12 mouse cellular contexts compared by ENCODE assay signal in genomic region chr9:62181182-62181830, GRCm38 (mm10). TPM values are rescaled to one million over a fixed set of nuclear protein-coding genes. Genes with fewer than 3 reads are reported as not detected.
DNase-seq lines count a peak whose midpoint lies in the region; ATAC-seq and TF ChIP-seq lines count a peak whose summit lies in the region.
"Had no signal": no experiment of that assay in that cellular context is flagged by ENCODE, and none has a peak within 500 bp of the region (broad histone marks: within the 10 kb centered on the region; RNA-seq: fewer than 3 reads in every experiment).

No protein-coding gene starts in this region.

- no peak for TF ChIP-seq EP300 in heart, adult 2 months (IDR thresholded peaks at IDR 0.05; ENCODE audit: insufficient read depth, low read depth, low read length)

- H3K27ac ChIP-seq in forebrain, embryonic 10.5 days, result peak overlapping the region; percentile 73
- peak overlapping the region; percentile 64 for H3K27ac ChIP-seq in hindbrain, postnatal 0 days
- H3K27ac ChIP-seq in neural tube, embryonic 13.5 days (replicated peaks), result peak overlapping the region; percentile 95
- no peak overlapping the region for H3K27ac ChIP-seq in heart, adult 2 months
- H3K27ac ChIP-seq: heart, embryonic 15.5 days had no signal

- peaks cover 41% of the 10 kb centered on the region for H3K4me1 ChIP-seq in forebrain, embryonic 10.5 days
- peaks cover 11% of the 10 kb centered on the region for H3K4me1 ChIP-seq in hindbrain, postnatal 0 days (ENCODE audit: insufficient read depth, low read length)
- H3K4me1 ChIP-seq in neural tube, embryonic 13.5 days (replicated peaks), result peaks cover 44% of the 10 kb centered on the region
- H3K4me1 ChIP-seq in heart, adult 2 months (ENCODE audit: control insufficient read depth, insufficient read depth, low read length), result no peaks in the 10 kb centered on the region
- H3K4me1 ChIP-seq: heart, embryonic 15.5 days had no signal

- H3K27me3 ChIP-seq in forebrain, embryonic 10.5 days (ENCODE audit: poor library complexity, severe bottlenecking), result peaks cover 58% of the 10 kb centered on the region
- no peaks in the 10 kb centered on the region for H3K27me3 ChIP-seq in hindbrain, postnatal 0 days (ENCODE audit: insufficient read depth, low read length)
- H3K27me3 ChIP-seq in neural tube, embryonic 13.5 days, result no peaks in the 10 kb centered on the region
- no peaks in the 10 kb centered on the region for H3K27me3 ChIP-seq in heart, adult 2 months (ENCODE audit: control insufficient read depth, insufficient read depth, low read length)

- 38% methylated on average over 9 of the region's 9 CpGs for WGBS in forebrain, embryonic 10.5 days
- WGBS in hindbrain, postnatal 0 days, result 20% methylated on average over 9 of the region's 9 CpGs
- WGBS in neural tube, embryonic 13.5 days, result 15% methylated on average over 9 of the region's 9 CpGs
- WGBS in heart, adult 2 months, result 70% methylated on average over 9 of the region's 9 CpGs

- no peak for TF ChIP-seq POLR2A in heart, adult 2 months (IDR thresholded peaks at IDR 0.05; ENCODE audit: insufficient read depth, low read depth, low read length)

- no peak overlapping the region for H3K4me2 ChIP-seq in hindbrain, postnatal 0 days (ENCODE audit: low read depth, low read length)
- peak overlapping the region; percentile 41 for H3K4me2 ChIP-seq in neural tube, embryonic 13.5 days
- H3K4me2 ChIP-seq: heart, embryonic 15.5 days had no signal

- no peaks in the 10 kb centered on the region for H3K9me3 ChIP-seq in forebrain, embryonic 10.5 days
- H3K9me3 ChIP-seq in hindbrain, postnatal 0 days (ENCODE audit: low read length), result no peaks in the 10 kb centered on the region
- no peaks in the 10 kb centered on the region for H3K9me3 ChIP-seq in neural tube, embryonic 13.5 days
- H3K9me3 ChIP-seq: G1E; heart, embryonic 15.5 days had no signal

- no peaks in the 10 kb centered on the region for H3K36me3 ChIP-seq in forebrain, embryonic 10.5 days (replicated peaks)
- H3K36me3 ChIP-seq in hindbrain, postnatal 0 days (ENCODE audit: insufficient read depth, low read length), result no peaks in the 10 kb centered on the region
- no peaks in the 10 kb centered on the region for H3K36me3 ChIP-seq in neural tube, embryonic 13.5 days
- no peaks in the 10 kb centered on the region for H3K36me3 ChIP-seq in heart, adult 2 months (ENCODE audit: control insufficient read depth, insufficient read depth, low read length)
- H3K36me3 ChIP-seq: G1E; heart, embryonic 15.5 days had no signal

- ATAC-seq in hindbrain, postnatal 0 days, result peak; percentile 80
- ATAC-seq in neural tube, embryonic 13.5 days (ENCODE audit: low read depth), result peak; percentile 93
- ATAC-seq: lung, postnatal 0 days had no signal

- intact Hi-C loops in heart, adult 2 months (cut with DNase I), result no loop called here

- DNase-seq in embryo, embryonic 11 days, result peak; percentile 53
- no peak for DNase-seq in embryo, embryonic 9.5 days (ENCODE audit: extremely low spot score)
- peak; percentile 39 for DNase-seq in forebrain, embryonic 10.5 days (ENCODE audit: extremely low spot score, low spot score)
- DNase-seq in hindbrain, postnatal 0 days (ENCODE audit: low spot score), result peak; percentile 73
- no peak for DNase-seq in right cerebral cortex, postnatal 14 days
- no peak for DNase-seq in right cerebral cortex, postnatal 36 days (ENCODE audit: low spot score in 2 of 2)
- DNase-seq in heart, adult 2 months, result no peak
- DNase-seq: cerebellum, adult 9-10 months had no signal

- no peak overlapping the region; the same call in 1 of the 2 replicates for H3K4me3 ChIP-seq in forebrain, embryonic 10.5 days
- H3K4me3 ChIP-seq in hindbrain, postnatal 0 days (ENCODE audit: low read length), result no peak overlapping the region
- H3K4me3 ChIP-seq in neural tube, embryonic 13.5 days, result no peak overlapping the region
- H3K4me3 ChIP-seq in heart, adult 2 months, result no peak overlapping the region
- H3K4me3 ChIP-seq: heart, embryonic 15.5 days had no signal

- TF ChIP-seq CTCF in hindbrain, postnatal 0 days (IDR thresholded peaks at IDR 0.05; ENCODE audit: low read depth), result no peak
- TF ChIP-seq CTCF in heart, adult 2 months (IDR thresholded peaks at IDR 0.05), result no peak

- H3K9ac ChIP-seq in hindbrain, postnatal 0 days (replicated peaks; ENCODE audit: low read length), result no peak overlapping the region
- H3K9ac ChIP-seq in neural tube, embryonic 13.5 days, result no peak overlapping the region
- H3K9ac ChIP-seq in heart, adult 2 months (ENCODE audit: low read depth, low read length), result no peak overlapping the region
- H3K9ac ChIP-seq: heart, embryonic 15.5 days had no signal

- H3K79me2 ChIP-seq in heart, adult 2 months (replicated peaks; ENCODE audit: control insufficient read depth, insufficient read depth, low read length), result no peaks in the 10 kb centered on the region

RNA-seq across cellular contexts. Expression of gene Glce, which starts 58.9 kb away (rescaled TPM):
- 21.5 and 22.1 TPM in 2 replicates for polyA plus RNA-seq in forebrain, embryonic 10.5 days (2016; fragmentation: Nextera tagmentation; extraction: Ambion mirVana)
- total RNA-seq in hindbrain, postnatal 0 days (2014; rRNA removed), result 42.1 and 44.5 TPM in 2 replicates
- 21.0 and 25.1 TPM in 2 replicates for polyA plus RNA-seq in hindbrain, postnatal 0 days (2015; fragmentation: Nextera tagmentation; extraction: Ambion mirVana)
- 17.3 and 20.7 TPM in 2 replicates for polyA plus RNA-seq in neural tube, embryonic 13.5 days (2015; fragmentation: Nextera tagmentation; extraction: Ambion mirVana)
- total RNA-seq in heart, adult 2 months (2021), result 10 to 100 TPM; 11.7 to 11.9 TPM
- polyA plus RNA-seq in heart, adult 2 months (2012; rRNA removed), result 3.2 and 7.0 TPM in 2 replicates

Comparison
In these comparisons a context has a peak if more than half of its experiments do, and no peak if none do; other contexts are left out.
1. DNase-seq: peak in embryo, embryonic 11 days (single experiment), forebrain, embryonic 10.5 days (single experiment) and hindbrain, postnatal 0 days (single experiment); none in embryo, embryonic 9.5 days (single experiment), right cerebral cortex, postnatal 14 days (single experiment), right cerebral cortex, postnatal 36 days (0 of 2) and heart, adult 2 months (0 of 2).